Mouse (Mus musculus) liver, embryonic 11.5 days (tissue): ENCODE data around the gene Slc15a3. TPM values are rescaled to one million over a fixed set of nuclear protein-coding genes. Genes with fewer than 3 reads are reported as not detected.

ENCODE experiments used
- ATAC-seq: fragments of 200-750 bp; cut with Nextera tagmentation; replicated peaks from 2 replicates; pipeline ENCODE4 v1.8.0; 2017; ENCODE audit warnings: moderate number of reproducible peaks, mild to moderate bottlenecking, moderate TSS enrichment, moderate library complexity; ENCODE audit not compliant: low FRiP score
- DNase-seq: peaks from one replicate; pipeline ENCODE4 v3.0.0-alpha.2; 2017; ENCODE audit warnings: low spot score
- H3K27ac ChIP-seq: fragments of 300-500 bp; sonication (generic); 2 replicates; pipeline ENCODE4 v1.5.1; 2014; ENCODE audit warnings: mild to moderate bottlenecking, low read depth, low read length, control low read depth
- H3K27me3 ChIP-seq: fragments of 300-500 bp; sonication (generic); replicated peaks from 2 replicates; pipeline ENCODE4 v1.6.1; 2014; ENCODE audit warnings: low read length, mixed read lengths; ENCODE audit not compliant: control insufficient read depth, insufficient read depth
- H3K36me3 ChIP-seq: fragments of 300-500 bp; sonication (generic); 2 replicates; pipeline ENCODE4 v1.6.1; 2014; ENCODE audit warnings: mild to moderate bottlenecking, low read length, moderate library complexity, mixed read lengths; ENCODE audit not compliant: control insufficient read depth, insufficient read depth
- H3K4me1 ChIP-seq: fragments of 300-500 bp; sonication (generic); replicated peaks from 2 replicates; pipeline ENCODE4 v1.6.1; 2014; ENCODE audit warnings: low read length, mixed read lengths; ENCODE audit not compliant: control insufficient read depth, insufficient read depth
- H3K4me2 ChIP-seq: fragments of 300-500 bp; sonication (generic); 2 replicates; pipeline ENCODE4 v1.6.1; 2014; ENCODE audit warnings: mild to moderate bottlenecking, control low read depth, moderate library complexity
- H3K4me3 ChIP-seq: fragments of 300-500 bp; sonication (generic); 2 replicates; pipeline ENCODE4 v1.5.1; 2014; ENCODE audit warnings: low read depth, low read length, control low read depth
- H3K9ac ChIP-seq: fragments of 300-500 bp; sonication (generic); 2 replicates; pipeline ENCODE4 v1.6.1; 2014; ENCODE audit warnings: low read depth, low read length, control low read depth
- H3K9me3 ChIP-seq: fragments of 300-500 bp; sonication (generic); 2 replicates; pipeline ENCODE4 v1.6.1; 2016; ENCODE audit warnings: low read length, inconsistent platforms, mixed read lengths; ENCODE audit not compliant: control insufficient read depth
- whole genome bisulfite sequencing: fragments of 180-500 bp; shearing (Covaris S2); extraction: QIAGEN DNeasy Blood & Tissue Kit; methylation state at CpG from one replicate; pipeline ENCODE4 v1.1.7; 2014; 5-methylcytosine and 5-hydroxymethylcytosine counted together
- polyA plus RNA-seq: library from polyadenylated mRNA; unstranded; fragments of >200 nt; fragmentation: Nextera tagmentation; extraction: Ambion mirVana; gene quantifications from 2 replicates; pipeline ENCODE4 v1.2.1, GENCODE M21; 2014

Gene Slc15a3
- 1.1 and 1.2 TPM in 2 replicates for polyA plus RNA-seq

- H3K4me1 ChIP-seq, result peaks cover 5% of the 10 kb centered on the region; the same call in 1 of the 2 replicates
- no peak for DNase-seq
- WGBS, result 70% methylated on average over 15 of the region's 15 CpGs
- H3K9me3 ChIP-seq, result no peaks in the 10 kb centered on the region
- no peak within 1 kb of the TSS for H3K9ac ChIP-seq
- H3K36me3 ChIP-seq, result no peaks in the 10 kb centered on the region
- H3K27ac ChIP-seq, result no peak within 1 kb of the TSS
- H3K4me3 ChIP-seq, result no peak within 1 kb of the TSS
- H3K27me3 ChIP-seq, result peaks cover 11% of the 10 kb centered on the region
- no peak for ATAC-seq
- H3K4me2 ChIP-seq, result no peak within 1 kb of the TSS
Observed at GRCm38 (mm10) chr19:10839010-10839892, at the start of gene Slc15a3. TSS of gene Slc15a3 (plus strand) at chr19:10839727.

GRCm38 (mm10) chr19:10790323-10790722 is 49.2 kb upstream of the Slc15a3 start:
- ATAC-seq (no peak), DNase-seq (no peak)
- 65% methylated on average over 9 of the region's 9 CpGs for WGBS

GRCm38 (mm10) chr19:10793044-10793443 is 46.5 kb upstream of the Slc15a3 start:
- no peak overlapping the region for H3K4me2 ChIP-seq
- H3K36me3 ChIP-seq, result no peaks in the 10 kb centered on the region
- no peak overlapping the region for H3K27ac ChIP-seq
- no peak overlapping the region for H3K9ac ChIP-seq
- ATAC-seq (no peak), DNase-seq (no peak)
- no peaks in the 10 kb centered on the region for H3K9me3 ChIP-seq
- no peaks in the 10 kb centered on the region for H3K4me1 ChIP-seq
- WGBS, result 36% methylated on average over 3 of the region's 3 CpGs
- no peaks in the 10 kb centered on the region for H3K27me3 ChIP-seq
- no peak overlapping the region for H3K4me3 ChIP-seq

More at GRCm38 (mm10) chr19:10790323-10790722, 49.2 kb upstream of the Slc15a3 start:
- no peak overlapping the region for H3K9ac ChIP-seq
- no peak overlapping the region for H3K4me2 ChIP-seq
- H3K4me3 ChIP-seq, result no peak overlapping the region
- no peaks in the 10 kb centered on the region for H3K4me1 ChIP-seq
- no peaks in the 10 kb centered on the region for H3K9me3 ChIP-seq
- H3K27ac ChIP-seq, result no peak overlapping the region
- H3K27me3 ChIP-seq, result no peaks in the 10 kb centered on the region
- no peaks in the 10 kb centered on the region for H3K36me3 ChIP-seq

GRCm38 (mm10) chr19:10794916-10795315 is 44.6 kb upstream of the Slc15a3 start:
- Histone ChIP-seq H3K9me3 (no peaks in the 10 kb centered on the region), H3K36me3 (no peaks in the 10 kb centered on the region), H3K4me3 (no peak overlapping the region), H3K27me3 (no peaks in the 10 kb centered on the region), H3K9ac (no peak overlapping the region), H3K27ac (no peak overlapping the region), H3K4me2 (no peak overlapping the region), H3K4me1 (no peaks in the 10 kb centered on the region)
- ATAC-seq (no peak), DNase-seq (no peak)
- WGBS, result 93% methylated on average over 1 of the region's 1 CpGs

GRCm38 (mm10) chr19:10798576-10798975 is 41.0 kb upstream of the Slc15a3 start:
- H3K27me3 ChIP-seq, result no peaks in the 10 kb centered on the region

GRCm38 (mm10) chr19:10799155-10799554 is 40.4 kb upstream of the Slc15a3 start:
- Histone ChIP-seq H3K4me2 (no peak overlapping the region), H3K36me3 (no peaks in the 10 kb centered on the region), H3K4me1 (no peaks in the 10 kb centered on the region), H3K9ac (no peak overlapping the region), H3K9me3 (no peaks in the 10 kb centered on the region), H3K27ac (no peak overlapping the region), H3K4me3 (no peak overlapping the region), H3K27me3 (no peaks in the 10 kb centered on the region)
- DNase-seq (no peak), ATAC-seq (no peak)
- WGBS, result 86% methylated on average over 17 of the region's 17 CpGs

More at GRCm38 (mm10) chr19:10798576-10798975, 41.0 kb upstream of the Slc15a3 start:
- Histone ChIP-seq H3K9me3 (no peaks in the 10 kb centered on the region), H3K27ac (no peak overlapping the region), H3K36me3 (no peaks in the 10 kb centered on the region), H3K4me3 (no peak overlapping the region), H3K9ac (no peak overlapping the region), H3K4me1 (no peaks in the 10 kb centered on the region), H3K4me2 (no peak overlapping the region)
- DNase-seq (no peak), ATAC-seq (no peak)
- 55% methylated on average over 10 of the region's 10 CpGs for WGBS

GRCm38 (mm10) chr19:10801070-10801469 is 38.5 kb upstream of the Slc15a3 start:
- Histone ChIP-seq H3K27ac (no peak overlapping the region), H3K9me3 (no peaks in the 10 kb centered on the region), H3K27me3 (no peaks in the 10 kb centered on the region), H3K36me3 (no peaks in the 10 kb centered on the region), H3K4me3 (no peak overlapping the region), H3K9ac (no peak overlapping the region), H3K4me2 (no peak overlapping the region), H3K4me1 (no peaks in the 10 kb centered on the region)
- WGBS, result 57% methylated on average over 6 of the region's 6 CpGs
- ATAC-seq, result no peak
- DNase-seq, result no peak

GRCm38 (mm10) chr19:10801906-10802305 is 37.6 kb upstream of the Slc15a3 start:
- H3K4me3 ChIP-seq, result no peak overlapping the region
- ATAC-seq, result no peak
- H3K4me1 ChIP-seq, result no peaks in the 10 kb centered on the region
- no peaks in the 10 kb centered on the region for H3K9me3 ChIP-seq
- no peak for DNase-seq
- no peak overlapping the region for H3K4me2 ChIP-seq
- WGBS, result 79% methylated on average over 6 of the region's 6 CpGs
- H3K36me3 ChIP-seq, result no peaks in the 10 kb centered on the region
- H3K27me3 ChIP-seq, result no peaks in the 10 kb centered on the region; the same call in 1 of the 2 replicates
- H3K9ac ChIP-seq, result no peak overlapping the region
- no peak overlapping the region for H3K27ac ChIP-seq

- no peak overlapping the region for H3K27ac ChIP-seq
- H3K27me3 ChIP-seq, result no peaks in the 10 kb centered on the region; the same call in 1 of the 2 replicates
- H3K9ac ChIP-seq, result no peak overlapping the region
- no peaks in the 10 kb centered on the region for H3K36me3 ChIP-seq
- no peak overlapping the region for H3K4me2 ChIP-seq
- WGBS, result 55% methylated on average over 5 of the region's 5 CpGs
- H3K4me3 ChIP-seq, result no peak overlapping the region
- ATAC-seq, result no peak
- H3K9me3 ChIP-seq, result no peaks in the 10 kb centered on the region
- no peaks in the 10 kb centered on the region for H3K4me1 ChIP-seq
- no peak for DNase-seq
Observed at GRCm38 (mm10) chr19:10803751-10804150, 35.8 kb upstream of the Slc15a3 start.
